26 mouse cellular contexts compared by ENCODE assay signal in genomic region chr10:58885816-58886215, GRCm38 (mm10).
"Had no signal": no experiment of that assay in that cellular context is flagged by ENCODE, and none has a peak within 500 bp of the region (broad histone marks: within the 10 kb centered on the region; RNA-seq: fewer than 3 reads in every experiment).

No protein-coding gene starts in this region.

- H3K4me1 ChIP-seq: heart, embryonic 13.5 days; heart, embryonic 15.5 days; limb, embryonic 10.5 days; limb, embryonic 12.5 days; liver, embryonic 13.5 days; liver, embryonic 15.5 days had no signal

- H3K4me2 ChIP-seq: heart, embryonic 11.5 days; heart, embryonic 13.5 days; heart, embryonic 15.5 days; hindbrain, embryonic 13.5 days; hindbrain, embryonic 15.5 days; limb, embryonic 12.5 days; liver, embryonic 11.5 days; liver, embryonic 13.5 days; liver, embryonic 15.5 days had no signal

- H3K27ac ChIP-seq: heart, adult 2 months; heart, embryonic 13.5 days; heart, embryonic 15.5 days; hindbrain, embryonic 13.5 days; hindbrain, embryonic 15.5 days; hindbrain, postnatal 0 days; left cerebral cortex, adult 2 months; limb, embryonic 10.5 days; limb, embryonic 12.5 days; liver, embryonic 13.5 days; liver, embryonic 15.5 days had no signal

- H3K36me3 ChIP-seq: heart, embryonic 13.5 days; heart, embryonic 15.5 days; hindbrain, embryonic 13.5 days; hindbrain, embryonic 15.5 days; limb, embryonic 10.5 days; limb, embryonic 12.5 days; liver, embryonic 13.5 days; liver, embryonic 15.5 days had no signal

- ATAC-seq: intestine, embryonic 16.5 days had no signal

- H3K9me3 ChIP-seq: heart, embryonic 13.5 days; heart, embryonic 15.5 days; hindbrain, embryonic 15.5 days; limb, embryonic 10.5 days; limb, embryonic 12.5 days; liver, embryonic 13.5 days; liver, embryonic 15.5 days had no signal

- H3K9ac ChIP-seq: heart, embryonic 13.5 days; heart, embryonic 15.5 days; hindbrain, embryonic 13.5 days; hindbrain, embryonic 15.5 days; limb, embryonic 12.5 days; liver, embryonic 13.5 days; liver, embryonic 15.5 days had no signal

- H3K27me3 ChIP-seq: heart, embryonic 15.5 days; hindbrain, embryonic 13.5 days; hindbrain, embryonic 15.5 days; limb, embryonic 12.5 days; liver, embryonic 13.5 days; liver, embryonic 15.5 days had no signal

- H3K4me3 ChIP-seq: heart, adult 2 months; heart, embryonic 13.5 days; heart, embryonic 15.5 days; hindbrain, embryonic 13.5 days; hindbrain, embryonic 15.5 days; layer of hippocampus, adult 2 months; left cerebral cortex, adult 2 months; limb, embryonic 10.5 days; limb, embryonic 12.5 days; liver, embryonic 13.5 days; liver, embryonic 15.5 days had no signal

- DNase-seq: gastrocnemius, postnatal 14 days; gastrocnemius, postnatal 36 days; heart, adult 11 months; heart, adult 2 months; heart, postnatal 14 days; heart, postnatal 36 days; kidney, adult 11 months; kidney, adult 8-10 months; kidney, postnatal 10 days; kidney, postnatal 25 days; kidney, postnatal 4 days; liver; liver, embryonic 13.5 days had no signal
